Mouse (Mus musculus) lung, postnatal 0 days (tissue): ENCODE results near the gene Pum1.

ENCODE experiments used
- CTCF ChIP-seq: IDR thresholded peaks from 2 replicates; pipeline ENCODE4 v1.5.1; 2016; ENCODE audit warnings: antibody characterized with exemption, mild to moderate bottlenecking
- EP300 ChIP-seq: IDR thresholded peaks from 2 replicates; pipeline ENCODE4 v1.6.1; 2016; ENCODE audit warnings: antibody characterized with exemption, mild to moderate bottlenecking, control low read depth

DNA sequence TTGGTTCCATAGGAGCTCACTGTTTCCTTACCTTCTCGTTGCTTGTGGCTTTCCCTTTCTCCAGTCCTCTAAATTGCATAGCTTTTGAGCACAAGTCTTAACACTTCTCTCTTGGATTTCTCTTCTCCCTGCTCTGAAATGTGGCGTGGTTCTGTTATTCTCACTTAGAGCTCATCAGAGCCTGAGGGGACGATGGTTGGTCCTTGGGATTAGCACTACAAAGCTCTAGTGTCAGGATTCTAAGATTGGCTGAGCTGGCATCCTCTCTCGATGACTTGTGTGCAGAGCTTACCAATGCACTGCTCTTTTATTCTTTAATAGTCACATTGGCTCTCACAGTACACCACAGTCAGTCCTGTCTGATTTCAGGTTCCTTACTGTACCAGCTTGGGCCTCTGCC lies 80.9 kb downstream of the Pum1 start:
- TF ChIP-seq CTCF, result no peak
- TF ChIP-seq EP300, result no peak
